Mouse (Mus musculus) cerebellum, postnatal 36 days (tissue): ENCODE measurements around the gene Dguok.
A peak's percentile ranks its signal among the peaks of the same experiment; 100 is the strongest.

Experiments
- DNase-seq, 2 experiments: peaks; one replicate each; pipeline ENCODE4 v3.0.0; 2021 to 2022; ENCODE audit warnings: mixed read lengths in 2 of 2

The Dguok gene

DNA sequence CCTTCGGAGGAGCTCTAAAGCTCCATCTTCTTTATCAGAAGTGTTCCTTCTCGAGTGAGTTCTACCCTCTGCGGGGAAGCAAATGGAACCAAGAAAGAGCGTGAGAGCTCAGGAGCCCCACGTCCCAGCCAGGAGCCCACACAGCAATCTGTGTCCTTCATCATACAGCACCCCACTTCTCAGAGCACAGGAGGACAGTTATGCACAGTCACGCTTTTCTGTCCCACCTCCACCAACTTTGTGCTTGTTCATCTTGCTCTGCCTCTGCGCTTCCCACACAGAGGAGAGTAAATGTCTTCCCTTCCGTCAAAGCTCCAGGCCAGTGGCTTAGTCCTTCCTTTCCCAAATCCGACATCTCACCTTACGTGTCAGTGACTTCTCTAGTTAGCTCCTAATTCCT, 7.7 kb downstream of the Dguok start:
- no peak for DNase-seq

DNA sequence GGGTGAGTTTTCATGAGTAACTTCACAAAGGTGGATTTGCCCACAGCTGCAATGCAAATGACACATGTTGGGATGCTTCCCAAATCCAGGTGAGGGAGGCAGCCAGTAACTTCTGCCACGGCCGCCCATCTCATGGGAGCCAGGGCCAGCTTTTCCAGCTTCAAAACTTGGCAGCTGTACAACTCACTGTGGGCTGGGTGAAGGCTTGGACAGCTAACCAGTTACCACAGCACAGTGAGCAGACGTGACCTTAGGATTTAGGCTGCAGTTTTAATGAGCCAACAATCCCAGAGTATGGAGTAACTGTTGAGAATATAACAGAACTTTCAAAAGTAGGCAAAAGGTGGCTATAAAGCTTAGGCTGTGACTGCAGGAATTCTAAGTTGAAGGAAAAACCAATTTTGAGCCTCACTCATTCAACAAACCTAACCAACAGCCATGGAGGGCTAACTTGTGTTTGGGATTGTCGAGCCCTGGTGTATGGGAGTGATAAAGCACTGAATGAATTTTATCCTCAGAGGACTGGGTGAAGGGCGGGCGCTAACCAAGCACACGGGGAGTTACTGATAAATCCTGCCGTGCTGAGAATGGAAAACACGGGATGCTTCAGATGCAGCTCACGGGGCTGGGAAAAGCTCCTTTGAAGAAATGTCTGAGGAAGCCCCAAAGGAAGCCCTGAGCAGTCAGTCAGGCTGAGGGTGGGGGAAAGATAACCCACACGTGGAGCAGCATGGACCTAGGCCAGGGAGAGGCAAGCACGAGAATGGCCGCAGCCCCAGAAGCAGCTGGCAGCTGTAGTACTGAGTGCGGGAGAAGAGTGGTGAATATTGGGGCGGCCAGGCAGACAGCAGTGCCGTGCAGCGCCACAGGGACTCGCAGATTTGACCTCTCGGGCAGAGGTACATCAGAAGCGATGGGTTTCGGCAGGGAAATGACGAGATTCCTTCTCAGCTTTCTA, 9.7 kb downstream of the Dguok start:
- DNase-seq, result no peak

DNA sequence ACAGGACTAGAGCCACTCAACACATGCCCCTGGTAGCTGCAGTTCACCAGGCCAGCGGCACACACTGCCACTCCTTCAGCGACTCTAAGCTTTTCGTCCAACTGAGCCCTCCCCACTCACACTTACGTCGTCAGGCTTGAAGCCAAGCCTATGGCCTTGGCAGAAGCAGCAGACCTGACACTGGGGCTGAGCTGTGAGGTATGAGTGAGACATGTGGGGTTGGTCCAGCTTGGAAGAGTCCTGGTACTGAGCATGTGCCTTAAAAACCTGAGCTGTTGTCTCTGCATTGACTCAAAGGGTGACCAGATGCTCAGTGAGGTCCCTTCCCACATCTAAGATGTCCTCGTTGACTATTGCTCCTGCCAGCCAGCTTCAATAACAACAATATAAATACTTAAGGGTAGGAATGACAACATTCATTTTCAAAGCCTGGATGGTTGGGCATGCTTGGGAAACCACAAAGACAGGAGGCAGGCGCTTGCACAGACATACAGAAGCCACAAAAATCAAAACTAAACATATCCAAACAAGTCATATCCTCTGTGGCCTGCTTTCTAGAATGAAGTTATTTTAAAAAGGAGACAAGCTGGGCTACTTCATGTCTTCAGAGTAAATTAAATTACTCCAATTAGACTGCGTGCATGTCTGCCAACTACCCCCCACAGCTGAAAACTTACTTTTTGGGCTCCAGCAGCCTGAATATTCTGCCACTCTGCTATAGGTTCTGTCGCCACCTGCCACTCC, 10.6 kb downstream of the Dguok start:
- peak; percentile 52 to 60 for DNase-seq

DNA sequence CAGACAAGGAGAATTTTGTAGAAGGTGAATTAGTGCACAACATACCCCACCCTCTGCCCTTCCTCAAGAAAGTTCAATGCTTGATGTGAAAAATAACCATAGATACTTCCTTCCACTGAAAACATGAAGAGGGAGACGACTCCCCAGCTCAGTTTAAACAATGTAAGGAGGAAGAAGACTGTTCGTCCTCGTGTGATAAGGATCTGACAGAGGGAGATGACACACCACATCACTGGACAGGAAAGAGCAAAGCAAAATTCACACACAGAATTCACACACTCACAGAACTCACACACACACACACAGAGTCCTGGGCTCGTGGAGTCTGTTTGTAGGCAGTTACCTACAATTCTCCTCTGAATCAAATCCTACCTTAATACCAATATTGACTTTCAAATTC, 16.1 kb downstream of the Dguok start:
- DNase-seq, result no peak

DNA sequence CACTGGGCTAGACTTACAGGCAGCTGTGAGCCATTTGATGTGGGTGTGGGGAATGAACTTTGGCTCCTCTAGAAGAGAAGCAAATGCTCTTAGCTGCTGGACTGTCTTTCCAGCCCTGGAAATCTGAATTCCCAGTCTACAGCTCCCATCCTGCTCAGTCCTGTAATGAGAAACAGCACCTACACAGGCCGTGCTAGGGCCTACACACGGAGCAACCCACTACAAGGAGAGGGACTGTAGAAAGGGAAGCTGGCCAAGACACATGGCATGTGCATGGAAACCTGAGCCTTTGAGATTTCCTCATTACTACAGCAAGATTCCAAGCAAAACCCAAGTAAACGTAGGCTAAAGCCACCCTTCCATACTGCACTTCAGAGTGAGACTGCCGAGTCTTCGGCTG, 18.6 kb downstream of the Dguok start:
- no peak for DNase-seq

DNA sequence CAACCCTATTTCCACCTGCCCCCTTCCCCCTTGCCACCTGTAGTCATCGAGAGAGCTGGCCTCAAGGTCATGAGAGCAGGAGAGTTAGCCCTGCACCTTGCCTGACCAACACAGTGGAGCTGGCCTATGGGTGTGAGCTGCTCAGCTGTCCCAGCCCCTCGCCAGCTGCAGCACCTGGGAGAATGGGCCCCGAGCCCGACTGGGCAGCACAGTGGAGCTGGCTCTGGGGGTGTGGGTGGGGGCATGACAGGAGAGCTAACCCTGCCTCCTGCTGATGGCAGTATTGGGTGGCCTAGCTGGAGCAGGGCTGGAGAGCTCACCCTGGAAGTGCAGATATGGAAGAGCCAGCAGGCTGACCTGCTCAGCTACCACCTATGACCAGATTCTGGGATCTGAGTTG, 19.5 kb downstream of the Dguok start:
- no peak for DNase-seq

DNA sequence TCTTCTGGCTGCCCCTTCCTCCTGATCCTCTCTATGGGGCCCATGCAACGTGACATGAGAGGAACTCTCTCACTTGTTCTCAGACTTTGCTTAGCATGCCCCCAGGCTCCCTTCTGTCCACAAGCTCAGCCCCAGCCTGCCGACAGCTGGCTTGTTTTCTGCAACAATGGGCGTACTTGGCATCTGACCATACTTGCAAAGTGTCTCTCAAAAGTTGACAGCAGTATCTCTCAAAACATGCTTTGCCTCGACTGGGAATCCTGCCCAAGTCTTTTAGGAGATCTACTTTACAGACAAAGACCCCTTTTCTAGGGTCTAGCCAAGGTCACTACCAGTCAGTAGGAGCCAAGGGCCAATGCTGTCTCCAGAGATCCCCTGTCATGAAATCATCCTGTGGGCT, 20.9 kb downstream of the Dguok start:
- DNase-seq, result no peak

DNA sequence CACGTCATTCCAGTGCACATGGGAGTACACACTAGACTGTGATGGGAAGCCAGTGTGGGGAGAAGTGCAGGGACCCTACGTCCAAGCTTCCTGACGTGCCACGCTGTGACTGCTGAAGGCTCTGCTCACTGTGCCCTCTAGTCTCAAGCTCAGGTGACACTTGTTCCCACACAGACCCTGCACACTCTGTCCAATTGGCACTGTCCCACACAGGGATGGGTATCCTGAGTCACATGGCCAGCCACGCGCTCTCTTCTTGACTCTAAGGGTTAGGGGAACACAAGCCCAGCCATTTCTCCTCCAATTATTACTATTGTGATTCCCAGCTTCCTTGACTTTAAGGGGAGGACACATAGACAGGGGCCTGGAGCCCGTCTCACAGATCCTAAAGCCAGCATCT, 23.0 kb downstream of the Dguok start:
- no peak for DNase-seq

DNA sequence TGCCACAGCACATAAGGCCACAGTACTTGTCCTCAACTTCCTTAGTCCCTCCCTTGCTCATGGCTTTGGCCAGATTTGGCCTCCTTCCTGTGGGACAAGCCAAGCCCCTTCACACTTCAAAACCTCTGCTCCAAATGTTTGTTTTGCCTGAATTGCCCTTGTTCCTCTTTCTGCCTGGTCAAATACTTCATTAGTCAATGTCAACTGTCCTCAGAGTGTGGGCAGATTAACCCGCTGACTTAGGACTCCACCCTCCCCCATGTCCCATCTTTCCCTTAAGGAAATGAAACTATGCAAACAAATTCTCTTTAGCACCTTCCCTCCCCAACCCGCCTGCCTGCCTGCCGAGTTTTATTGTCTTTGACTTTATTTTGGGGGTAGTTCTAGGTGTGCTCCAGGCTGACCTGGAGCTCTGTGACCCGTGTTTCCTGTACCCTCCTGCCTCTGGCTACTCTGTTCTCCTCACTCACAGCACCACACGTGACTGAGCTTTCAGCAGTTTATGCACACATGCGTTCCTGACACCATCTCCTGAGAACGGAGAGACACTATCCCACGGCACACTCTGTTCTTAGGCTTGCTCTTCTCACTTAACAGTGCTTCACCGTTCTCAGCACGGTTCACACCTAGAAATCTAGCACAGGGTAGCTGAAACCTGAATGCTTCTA, 24.2 kb downstream of the Dguok start:
- DNase-seq, result no peak

DNA sequence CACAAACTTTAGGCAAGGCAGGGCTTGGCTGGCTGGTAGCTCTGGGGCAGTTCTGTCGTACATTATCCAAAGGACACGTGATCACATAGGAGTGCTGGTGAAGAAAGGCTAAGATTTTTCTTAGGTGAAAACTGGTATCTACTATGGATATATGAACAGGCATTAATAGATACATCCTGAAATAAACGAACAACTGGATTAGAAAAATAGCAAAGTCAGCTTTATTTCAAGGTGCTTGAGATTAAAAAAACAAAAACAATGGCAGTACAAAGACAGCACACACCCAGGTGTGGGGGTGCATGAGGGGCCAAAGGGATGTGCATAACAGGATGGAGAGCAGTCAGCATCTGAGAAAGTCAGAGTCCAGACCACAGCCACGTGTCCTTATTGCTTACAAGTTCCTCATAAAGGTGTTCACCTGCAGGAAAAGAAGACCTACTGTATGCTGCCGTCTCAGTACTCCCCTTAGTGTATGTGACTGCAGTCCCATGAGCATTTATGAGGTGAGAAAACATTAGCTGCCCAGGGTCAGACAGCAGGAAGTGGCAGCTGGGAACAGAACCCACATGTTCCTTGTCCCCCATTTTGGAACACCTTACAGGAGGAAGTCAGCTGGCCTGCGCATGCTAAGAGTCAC, 26.6 kb downstream of the Dguok start:
- DNase-seq, result no peak

DNA sequence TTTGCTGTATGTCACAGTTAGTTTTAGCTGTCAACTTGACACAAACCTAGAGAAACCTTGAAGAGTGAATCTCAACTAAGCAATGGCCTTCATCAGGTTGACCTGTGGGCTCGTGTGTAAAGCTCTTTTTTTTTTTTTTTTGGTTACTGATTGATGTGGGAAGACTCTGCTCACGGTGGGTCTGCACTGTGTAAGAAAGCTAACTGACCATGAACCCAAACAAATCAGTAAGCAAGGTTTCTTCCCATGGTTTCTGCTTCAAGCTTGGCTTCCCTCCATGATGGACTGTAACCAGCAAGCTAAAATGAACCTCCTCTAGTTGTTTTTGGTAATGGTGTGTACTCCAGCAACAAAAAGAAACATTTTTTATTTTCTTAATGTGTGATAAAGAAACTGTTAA, 27.6 kb downstream of the Dguok start:
- DNase-seq, result no peak

DNA sequence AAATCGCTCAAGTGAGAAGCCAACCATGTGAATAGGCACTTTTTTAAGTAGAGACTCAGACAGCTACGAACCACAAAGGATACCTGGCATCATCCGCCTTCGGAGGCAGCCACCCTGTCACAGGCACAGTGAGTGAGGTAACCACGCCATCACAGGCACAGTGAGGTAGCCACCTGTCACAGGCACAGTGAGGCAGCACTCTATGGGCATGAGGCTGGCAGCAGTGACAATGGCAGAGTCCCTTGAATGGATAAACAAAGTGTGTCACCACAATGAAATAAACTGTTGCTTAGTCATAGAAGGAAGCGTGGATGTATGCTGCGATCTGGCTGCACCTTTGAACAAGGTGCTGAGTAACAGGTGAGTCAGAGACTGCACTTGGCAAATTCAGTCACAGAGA, 28.1 kb downstream of the Dguok start:
- no peak for DNase-seq

DNA sequence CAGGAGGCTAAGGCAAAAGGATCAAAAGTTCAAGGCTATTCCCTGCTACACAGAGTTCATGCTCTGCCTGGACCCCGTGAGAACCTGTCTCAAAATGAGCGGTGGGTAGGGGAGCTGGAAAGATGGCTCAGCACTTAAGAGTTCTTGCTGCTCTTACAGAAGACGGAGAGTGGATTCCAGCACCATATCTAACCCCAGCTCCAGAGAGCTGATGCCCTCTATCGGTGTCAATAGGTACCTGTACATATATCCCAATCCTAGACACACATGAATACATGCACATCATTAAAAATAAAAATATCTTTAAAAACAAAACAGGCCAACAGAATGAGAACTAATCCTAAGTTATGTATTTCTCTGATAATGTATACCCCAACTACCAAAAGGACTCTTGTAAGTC, 28.6 kb downstream of the Dguok start:
- no peak for DNase-seq

DNA sequence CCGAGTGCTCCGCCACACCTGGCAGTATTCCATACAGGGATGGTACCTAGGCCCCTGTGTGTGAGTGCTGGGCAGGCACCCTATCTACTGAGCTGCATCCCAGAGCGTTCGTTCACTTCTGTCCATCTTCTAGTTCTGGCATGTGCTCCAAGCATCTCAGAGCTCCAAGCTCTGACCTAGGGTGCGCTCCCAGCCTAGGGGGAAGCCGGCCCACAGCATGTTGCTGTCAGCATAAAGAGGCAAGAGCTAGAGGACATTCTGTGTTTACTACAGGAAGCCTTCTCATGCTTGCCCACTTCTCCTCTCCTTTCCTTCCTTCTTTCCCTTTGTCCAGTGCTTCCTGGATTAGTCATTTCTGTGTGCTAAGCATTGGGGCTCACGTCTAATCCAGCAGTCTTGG, 31.3 kb downstream of the Dguok start:
- no peak for DNase-seq

DNA sequence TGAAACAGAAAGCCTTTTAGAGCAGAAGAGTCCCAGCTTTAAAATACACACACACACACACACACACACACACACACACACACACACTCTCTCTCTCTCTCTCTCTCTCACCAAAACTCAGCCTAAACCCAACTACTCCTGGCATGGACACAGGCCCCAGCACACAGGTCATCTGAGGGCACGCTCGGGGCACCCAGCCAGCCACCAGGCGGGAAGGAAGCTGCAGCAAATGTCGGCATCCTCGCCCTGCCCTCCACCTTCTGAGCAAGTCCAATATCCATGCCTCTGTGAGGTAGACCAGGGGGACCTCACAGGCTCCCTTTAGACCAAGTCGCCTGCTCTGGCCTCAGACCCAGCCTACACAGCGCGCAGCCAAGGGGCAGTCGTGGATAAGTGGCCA, 33.5 kb downstream of the Dguok start:
- DNase-seq, result peak; percentile 69 to 78

DNA sequence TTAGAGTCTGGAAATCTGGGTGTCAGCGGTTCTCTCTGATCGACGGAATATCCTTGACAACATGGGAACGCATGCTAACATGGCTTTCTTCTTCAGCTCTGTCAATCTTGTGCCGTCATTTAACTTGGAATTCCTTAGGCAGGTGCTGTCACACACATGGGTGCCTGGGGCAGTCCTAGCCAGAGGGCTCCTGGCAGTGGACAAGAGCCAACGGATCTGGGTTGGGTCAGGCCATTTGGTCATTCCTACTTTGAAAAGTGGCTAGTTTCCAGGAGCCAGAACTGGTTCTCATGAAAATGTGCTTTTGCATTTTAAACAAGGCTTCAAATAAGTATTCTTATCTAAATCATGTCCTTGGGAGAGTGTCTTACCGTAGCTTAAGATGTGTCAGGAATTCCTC, 35.0 kb downstream of the Dguok start:
- no peak for DNase-seq

DNA sequence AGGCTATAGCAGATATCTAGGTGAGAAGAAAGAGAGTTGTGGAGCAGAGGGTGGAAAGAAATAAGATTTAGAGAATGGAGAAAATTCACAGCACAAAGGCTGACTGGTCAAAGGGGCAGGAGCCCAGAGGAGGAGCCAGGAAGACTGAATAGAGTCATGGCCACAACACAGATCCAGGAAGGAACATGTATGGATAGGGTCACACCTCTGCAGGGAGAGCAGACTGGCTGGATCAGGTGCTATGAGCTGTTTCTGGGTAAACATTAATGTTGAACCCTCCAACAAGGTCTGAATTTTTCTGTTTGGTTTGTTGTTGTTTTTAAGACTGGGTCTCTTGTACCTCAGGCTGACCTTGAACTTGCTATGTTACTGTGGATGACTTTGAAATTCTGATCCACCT, 42.8 kb downstream of the Dguok start:
- DNase-seq, result no peak

DNA sequence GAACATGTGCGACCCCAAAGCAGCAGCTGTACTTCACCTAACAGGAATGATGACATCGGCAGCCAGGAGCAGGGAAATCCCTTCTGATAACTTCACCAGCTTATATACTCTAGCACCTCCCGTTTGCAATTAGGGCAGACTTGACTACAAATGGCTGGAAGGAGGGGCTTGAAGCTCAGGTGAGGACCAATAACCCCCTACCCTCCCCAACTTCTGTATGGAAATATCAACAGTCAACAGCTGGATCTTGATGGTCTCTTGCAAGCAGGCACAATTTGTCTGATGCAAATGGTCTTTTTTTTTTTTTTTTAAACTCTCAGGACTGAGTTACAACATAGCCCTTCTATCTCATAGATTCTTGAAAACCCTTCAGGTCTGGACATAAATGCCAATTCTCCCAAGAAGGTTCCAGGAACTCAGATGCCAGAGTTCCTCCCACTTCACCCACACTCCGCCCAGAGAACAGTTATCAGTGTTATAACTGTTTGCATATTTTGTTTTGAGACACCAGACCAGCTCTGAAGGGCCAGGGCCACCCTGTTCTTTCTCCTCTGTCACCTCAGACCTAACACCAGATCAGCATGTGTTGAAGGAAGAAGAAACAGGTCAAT, 47.6 kb downstream of the Dguok start, which contains the start of gene Tet3:
Gene Tet3, minus strand, starts transcription at position 51 of the 611 bp plus-strand sequence.
- no peak for DNase-seq

DNA sequence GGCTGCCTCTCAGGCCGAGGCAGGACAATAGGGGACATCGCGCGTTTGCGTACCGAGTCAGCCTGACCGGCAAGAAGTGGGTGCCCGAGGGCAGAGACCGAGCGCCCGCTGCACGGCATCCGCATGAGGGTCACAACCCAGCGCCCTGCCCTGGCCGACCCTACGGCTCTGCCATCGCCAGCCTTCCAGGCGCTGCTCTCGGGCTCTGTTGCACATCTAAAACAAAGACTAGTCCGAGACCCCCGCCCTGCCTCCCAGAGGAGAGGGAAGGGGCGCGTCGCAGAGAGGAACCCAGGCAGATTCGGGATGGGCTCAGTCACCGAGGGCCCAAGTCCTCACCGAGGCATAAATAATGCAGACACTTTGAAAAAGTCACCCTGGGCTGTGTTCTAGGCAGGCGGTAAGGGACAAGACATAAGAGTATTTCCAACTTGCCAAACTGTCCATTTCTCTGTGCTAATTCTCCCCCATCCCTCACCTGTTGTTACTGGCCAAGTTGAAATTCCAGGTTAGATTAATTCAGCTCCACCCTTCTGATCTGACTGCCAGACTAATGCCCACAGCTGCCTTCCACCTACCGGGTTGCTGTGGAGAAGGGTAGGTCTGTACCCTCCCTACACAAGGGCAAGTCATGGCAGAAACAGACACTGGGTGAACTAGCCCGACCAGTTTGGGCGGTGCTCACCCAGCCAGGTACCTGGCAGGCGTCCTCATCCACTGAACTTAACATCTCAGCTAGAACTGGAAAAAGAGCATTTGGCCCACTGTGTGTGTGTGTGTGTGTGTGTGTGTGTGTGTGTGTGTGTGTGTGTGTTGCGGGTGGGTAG, 49.6 kb downstream of the Dguok start:
- DNase-seq, result no peak

DNA sequence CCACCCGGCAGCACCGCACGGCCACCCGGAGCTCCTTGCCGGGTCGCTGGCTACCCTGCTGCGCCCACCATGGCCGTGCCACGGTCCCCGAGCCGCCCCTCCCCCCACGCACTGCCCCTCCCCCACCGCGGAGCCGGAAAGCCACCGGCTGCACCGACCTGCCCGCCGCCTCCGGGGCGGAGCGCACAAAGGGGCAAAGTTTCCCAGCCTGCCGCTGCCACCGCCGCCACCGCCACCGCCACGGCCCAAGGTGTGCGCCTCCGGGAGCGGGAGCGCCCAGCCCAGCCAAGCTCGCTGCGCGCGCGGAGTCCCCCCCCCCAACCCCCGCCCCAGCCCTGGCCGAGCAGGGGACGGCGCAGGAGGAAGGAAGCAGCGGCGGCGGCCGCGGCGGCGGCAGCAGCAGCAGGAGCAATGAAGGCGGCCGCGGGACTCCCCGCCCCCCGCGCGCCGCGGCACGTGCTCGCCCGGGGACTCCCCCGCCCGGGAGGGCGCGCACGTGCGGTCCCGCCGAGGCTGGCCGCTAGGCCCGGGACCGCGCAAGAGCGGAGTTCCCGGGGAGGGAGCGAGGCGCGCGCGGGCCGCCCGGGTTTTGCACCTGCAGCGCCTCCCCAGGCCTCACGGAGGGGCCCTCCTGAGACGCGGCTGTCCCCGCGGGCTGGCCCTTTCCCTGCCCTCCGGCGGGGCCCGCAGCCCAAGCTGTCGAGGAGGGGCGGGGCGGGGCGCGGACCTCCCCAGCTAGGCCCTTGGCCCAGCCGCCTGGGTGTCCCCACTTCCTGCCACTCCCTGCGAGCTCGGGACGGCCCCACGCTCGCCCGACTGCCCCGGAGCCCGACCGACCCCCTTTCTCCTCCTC, 50.4 kb downstream of the Dguok start:
- peak; percentile 49 to 63 for DNase-seq
